Mouse (Mus musculus) midbrain, embryonic 10.5 days (tissue): ENCODE results near the gene Lgi4. TPM values are rescaled to one million over a fixed set of nuclear protein-coding genes. Genes with fewer than 3 reads are reported as not detected.

Source experiments
- DNase-seq: peaks from one replicate; pipeline ENCODE4 v3.0.0-alpha.2; 2017; ENCODE audit warnings: low spot score
- H3K27ac ChIP-seq: fragments of 300-500 bp; sonication (generic); replicated peaks from 2 replicates; pipeline ENCODE4 v1.5.1; 2016; ENCODE audit warnings: mild to moderate bottlenecking
- H3K27me3 ChIP-seq: fragments of 300-500 bp; sonication (generic); 2 replicates; pipeline ENCODE4 v1.6.1; 2016; ENCODE audit warnings: low read depth, mild to moderate bottlenecking; ENCODE audit not compliant: poor library complexity, severe bottlenecking
- H3K36me3 ChIP-seq: fragments of 300-500 bp; sonication (generic); 2 replicates; pipeline ENCODE4 v1.6.1; 2016; ENCODE audit warnings: mild to moderate bottlenecking, moderate library complexity
- H3K4me1 ChIP-seq: fragments of 300-500 bp; sonication (generic); 2 replicates; pipeline ENCODE4 v1.6.1; 2016
- H3K4me3 ChIP-seq: fragments of 300-500 bp; sonication (generic); 2 replicates; pipeline ENCODE4 v1.5.1; 2016; ENCODE audit warnings: mild to moderate bottlenecking, moderate library complexity
- H3K9me3 ChIP-seq: fragments of 300-500 bp; sonication (generic); replicated peaks from 2 replicates; pipeline ENCODE4 v1.6.1; 2016; ENCODE audit warnings: mild to moderate bottlenecking
- WGBS: fragments of 180-500 bp; shearing (Covaris S2); methylation state at CpG from one replicate; pipeline ENCODE4 v1.1.7; 2016; 5-methylcytosine and 5-hydroxymethylcytosine counted together
- polyA plus RNA-seq: library from polyadenylated mRNA; unstranded; fragments of >200 nt; fragmentation: Nextera tagmentation; extraction: Ambion mirVana; gene quantifications from 2 replicates; pipeline ENCODE4 v1.2.1, GENCODE M21; 2016

Gene Lgi4
- 1.1 and 1.2 TPM in 2 replicates for polyA plus RNA-seq

DNA sequence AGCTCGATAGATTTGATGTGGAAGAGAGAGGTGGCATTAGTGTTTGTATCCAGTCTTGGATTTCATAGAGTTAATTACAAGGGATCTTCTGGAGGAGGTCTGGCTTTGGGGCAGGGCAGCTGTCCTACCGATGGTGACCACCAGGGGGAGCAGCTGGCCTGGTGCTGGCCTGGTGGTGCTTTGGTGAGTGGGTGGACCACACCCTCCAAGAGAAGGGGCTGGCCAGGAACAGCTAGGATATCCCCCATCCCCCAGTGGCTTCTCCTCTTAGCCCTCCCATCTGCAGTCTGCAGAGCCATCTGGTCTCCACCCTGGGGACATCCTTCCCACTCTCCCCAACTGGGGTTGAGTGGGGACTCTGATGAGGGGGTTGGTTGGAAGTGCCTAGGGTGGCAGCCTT, at the start of gene Lgi4:
Lgi4 (plus strand) TSS at position 235 of the 400 bp plus-strand sequence.
- peaks cover 19% of the 10 kb centered on the region for H3K27me3 ChIP-seq
- DNase-seq = peak; percentile 80
- 5% methylated on average over 2 of the region's 2 CpGs for WGBS
- no peaks in the 10 kb centered on the region for H3K36me3 ChIP-seq
- H3K9me3 ChIP-seq = no peaks in the 10 kb centered on the region
- no peak within 1 kb of the TSS for H3K4me3 ChIP-seq
- H3K4me1 ChIP-seq = peaks cover 32% of the 10 kb centered on the region
- H3K27ac ChIP-seq = peak within 1 kb of the TSS; percentile 79

DNA sequence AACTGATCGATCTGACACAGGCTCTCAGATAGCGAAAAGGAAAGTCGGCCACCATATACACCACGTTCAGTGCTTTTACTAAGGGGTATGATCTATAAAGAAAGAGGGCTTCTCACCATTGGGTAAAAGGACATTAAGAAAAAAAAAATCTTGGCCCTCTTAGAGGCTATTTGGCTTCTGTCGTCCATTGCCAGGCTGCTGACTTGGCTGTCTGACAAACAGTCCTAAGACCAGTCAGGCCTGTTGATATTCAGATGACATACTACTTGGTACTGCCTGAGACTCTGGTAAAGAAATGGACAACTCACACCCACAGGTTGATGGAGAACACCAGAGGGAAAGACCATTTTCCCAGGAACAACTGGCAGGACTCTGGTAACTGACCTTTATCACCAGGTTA, 46.2 kb upstream of the Lgi4 start:
- Histone ChIP-seq H3K27me3 (no peaks in the 10 kb centered on the region), H3K9me3 (no peaks in the 10 kb centered on the region), H3K4me1 (no peaks in the 10 kb centered on the region; the same call in 1 of the 2 replicates), H3K4me3 (no peak overlapping the region), H3K27ac (no peak overlapping the region), H3K36me3 (no peaks in the 10 kb centered on the region)
- 87% methylated on average over 5 of the region's 5 CpGs for WGBS
- DNase-seq = no peak

DNA sequence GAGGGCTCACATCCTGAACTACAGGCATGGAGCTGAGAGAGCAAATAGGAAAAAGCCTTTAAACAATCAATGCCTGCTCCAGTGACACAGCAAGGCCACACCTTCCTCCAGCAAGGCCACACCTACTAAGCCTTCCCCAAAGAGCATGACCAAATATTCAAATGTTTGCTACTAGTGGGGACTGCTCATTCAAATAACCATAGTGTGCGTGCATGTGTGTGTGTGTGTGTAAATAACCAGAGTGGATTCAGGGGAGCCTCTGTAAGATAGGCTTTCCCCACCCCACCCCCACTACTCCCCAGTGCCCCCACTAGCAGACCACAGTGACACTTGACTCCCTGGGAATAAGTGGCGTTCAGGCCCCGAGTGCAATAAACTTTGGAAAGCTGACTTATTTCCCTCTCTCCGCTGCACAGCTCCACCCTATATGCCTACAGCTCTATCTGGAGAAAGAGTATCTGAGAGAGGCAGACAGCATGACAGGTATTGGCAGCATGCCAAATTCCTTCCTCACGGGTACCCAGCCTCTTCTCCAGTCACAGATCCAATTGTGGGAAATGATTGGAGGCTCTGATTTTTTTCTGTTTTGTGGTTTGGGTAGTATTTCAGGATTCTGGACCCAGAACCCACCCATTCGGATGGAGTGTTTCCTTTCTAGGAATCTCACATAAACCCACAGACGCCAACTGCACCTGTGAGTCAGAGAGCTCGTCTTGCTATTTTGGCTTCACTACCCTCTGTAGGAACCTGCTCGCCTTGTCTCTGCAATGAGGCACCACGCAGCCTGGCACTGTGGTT, 41.8 kb upstream of the Lgi4 start:
- no peak for DNase-seq

DNA sequence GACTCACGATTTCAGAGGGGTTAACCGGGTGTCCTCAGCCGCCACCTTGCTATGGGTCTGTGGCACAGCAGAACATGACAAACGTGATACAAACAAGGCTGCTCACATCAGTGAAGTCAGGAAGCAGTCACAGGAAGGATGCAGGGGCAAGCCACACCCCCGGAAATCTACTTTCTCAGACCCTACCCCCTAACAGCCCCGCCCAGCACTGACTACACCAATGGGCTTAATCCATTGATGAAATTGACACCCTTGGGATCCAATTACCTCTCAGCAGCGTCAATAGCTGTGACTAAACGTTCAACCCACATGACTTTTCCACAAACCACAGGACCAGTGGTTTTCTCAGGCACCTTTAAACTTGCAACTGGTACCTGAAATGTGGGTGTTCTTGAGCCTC, 30.5 kb upstream of the Lgi4 start:
- DNase-seq = no peak
- no peak overlapping the region for H3K4me3 ChIP-seq
- no peaks in the 10 kb centered on the region for H3K36me3 ChIP-seq
- H3K9me3 ChIP-seq = no peaks in the 10 kb centered on the region; the same call in 1 of the 2 replicates
- 79% methylated on average over 8 of the region's 8 CpGs for WGBS
- H3K4me1 ChIP-seq = no peaks in the 10 kb centered on the region
- H3K27me3 ChIP-seq = no peaks in the 10 kb centered on the region
- H3K27ac ChIP-seq = no peak overlapping the region

More for the DNA sequence above, 41.8 kb upstream of the Lgi4 start:
- H3K4me3 ChIP-seq = no peak overlapping the region
- H3K36me3 ChIP-seq = no peaks in the 10 kb centered on the region
- no peaks in the 10 kb centered on the region for H3K9me3 ChIP-seq
- H3K27ac ChIP-seq = no peak overlapping the region
- WGBS = 76% methylated on average over 10 of the region's 10 CpGs
- H3K4me1 ChIP-seq = no peaks in the 10 kb centered on the region; the same call in 1 of the 2 replicates
- no peaks in the 10 kb centered on the region for H3K27me3 ChIP-seq

DNA sequence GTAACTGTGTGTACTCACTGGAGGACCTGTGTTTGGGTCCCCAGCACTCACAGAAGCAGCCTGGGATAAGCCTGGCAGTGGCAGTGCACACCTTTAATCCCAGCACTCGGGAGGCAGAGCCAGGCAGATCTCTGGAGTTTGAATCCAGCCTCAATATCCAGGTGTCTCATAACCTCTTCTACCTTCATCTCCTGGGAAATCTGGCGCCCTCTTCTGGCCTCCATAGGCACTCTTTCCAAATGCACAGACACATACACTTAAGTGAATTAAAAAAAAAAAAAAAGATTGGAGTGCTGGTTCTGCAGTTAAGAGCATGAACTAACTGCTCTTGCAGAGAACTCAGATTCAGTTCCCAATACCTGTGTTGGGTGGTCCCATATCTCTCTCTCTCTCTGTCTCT, 28.4 kb upstream of the Lgi4 start:
- Histone ChIP-seq H3K4me3 (no peak overlapping the region), H3K27me3 (no peaks in the 10 kb centered on the region), H3K36me3 (no peaks in the 10 kb centered on the region), H3K9me3 (no peaks in the 10 kb centered on the region; the same call in 1 of the 2 replicates), H3K4me1 (no peaks in the 10 kb centered on the region), H3K27ac (no peak overlapping the region)
- DNase-seq = no peak
- 68% methylated on average over 2 of the region's 2 CpGs for WGBS

DNA sequence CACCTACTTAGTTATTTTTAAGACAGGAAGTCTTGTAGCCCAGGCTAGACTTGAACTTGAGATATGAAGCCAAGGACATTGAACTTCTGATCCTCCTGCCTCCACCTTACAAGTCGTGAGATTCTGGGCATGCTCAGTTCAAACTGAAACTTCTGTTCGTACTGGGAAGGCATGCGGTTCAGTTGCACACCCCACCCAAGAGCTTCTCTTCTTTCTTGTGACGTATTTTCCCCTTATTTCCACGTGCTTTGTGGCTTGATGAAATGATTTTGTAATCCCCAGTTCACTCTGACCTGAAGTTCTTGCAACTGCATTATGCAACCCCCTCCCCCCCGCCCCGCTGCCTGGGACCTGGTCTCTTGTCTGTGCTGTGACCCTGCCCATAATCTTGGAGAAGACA, 27.4 kb upstream of the Lgi4 start:
- Histone ChIP-seq H3K36me3 (no peaks in the 10 kb centered on the region), H3K27me3 (no peaks in the 10 kb centered on the region), H3K4me1 (no peaks in the 10 kb centered on the region), H3K27ac (no peak overlapping the region), H3K9me3 (peaks cover 3% of the 10 kb centered on the region; the same call in 1 of the 2 replicates), H3K4me3 (no peak overlapping the region)
- WGBS = 85% methylated on average over 7 of the region's 7 CpGs
- DNase-seq = no peak

DNA sequence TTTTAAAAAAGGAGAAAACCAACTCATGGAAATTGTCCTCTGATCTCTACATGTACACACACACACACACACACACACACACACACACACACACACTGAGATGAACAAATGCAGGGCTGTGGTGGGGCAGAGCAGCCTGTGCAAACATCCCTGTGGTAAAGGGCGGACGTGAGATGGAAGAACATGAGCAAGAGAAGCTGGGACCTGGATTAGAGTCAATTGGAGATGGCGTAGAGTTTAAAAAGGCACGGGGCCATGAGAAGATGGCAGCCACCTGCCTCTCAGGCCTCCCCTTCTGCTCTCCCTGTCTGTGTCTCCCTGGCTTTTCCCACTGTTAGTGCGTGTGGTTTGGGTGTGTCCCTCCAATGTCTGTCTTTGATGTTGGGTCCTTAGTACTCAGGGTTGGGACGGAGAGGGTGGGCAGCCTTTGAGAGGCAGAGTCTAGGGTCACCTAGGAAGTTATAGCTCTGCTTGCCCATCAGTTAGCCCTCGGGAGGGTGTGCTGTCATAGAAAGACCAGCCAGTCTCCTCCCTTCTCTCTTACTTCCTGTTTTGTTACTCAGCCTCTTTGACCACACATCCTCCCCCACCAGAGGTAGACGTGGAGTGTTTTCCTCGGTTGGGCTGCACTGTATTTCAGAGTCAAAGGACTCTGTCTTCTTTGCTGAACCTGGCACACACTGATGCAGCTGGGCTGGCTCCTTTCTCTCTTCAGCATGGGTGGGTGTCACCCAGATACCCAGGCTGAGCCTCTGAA, 25.6 kb upstream of the Lgi4 start:
- Histone ChIP-seq H3K27me3 (no peaks in the 10 kb centered on the region), H3K27ac (no peak overlapping the region), H3K36me3 (no peaks in the 10 kb centered on the region), H3K4me3 (no peak overlapping the region), H3K4me1 (no peaks in the 10 kb centered on the region), H3K9me3 (peaks cover 3% of the 10 kb centered on the region; the same call in 1 of the 2 replicates)
- no peak for DNase-seq
- 77% methylated on average over 9 of the region's 9 CpGs for WGBS

DNA sequence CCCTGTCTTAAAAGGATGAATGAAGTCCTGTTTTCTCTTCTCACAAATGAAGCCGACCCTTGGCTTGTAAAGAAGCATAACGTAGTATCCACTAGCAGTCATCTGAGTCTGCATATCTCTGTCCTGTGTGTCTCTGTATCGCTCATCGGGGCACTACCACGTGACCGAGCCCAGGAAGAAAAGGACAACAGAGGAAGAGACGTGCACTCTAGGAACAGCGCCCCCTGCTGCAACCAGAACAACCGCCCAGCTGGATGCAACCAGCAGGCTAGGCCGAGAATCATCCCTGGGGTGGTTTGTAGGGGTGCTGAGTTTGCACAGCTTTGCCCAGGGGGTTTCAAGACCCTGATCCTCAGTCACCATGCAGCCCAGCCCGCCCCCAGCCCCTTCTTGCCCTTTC, 24.4 kb upstream of the Lgi4 start:
- no peak overlapping the region for H3K4me3 ChIP-seq
- 60% methylated on average over 11 of the region's 11 CpGs for WGBS
- H3K9me3 ChIP-seq = 0 out of 2 replicates have a peak, but pooled peaks cover 3% of the 10 kb centered on the region
- no peak for DNase-seq
- no peak overlapping the region for H3K27ac ChIP-seq
- no peaks in the 10 kb centered on the region for H3K36me3 ChIP-seq
- no peaks in the 10 kb centered on the region; the same call in 1 of the 2 replicates for H3K27me3 ChIP-seq
- no peaks in the 10 kb centered on the region for H3K4me1 ChIP-seq

DNA sequence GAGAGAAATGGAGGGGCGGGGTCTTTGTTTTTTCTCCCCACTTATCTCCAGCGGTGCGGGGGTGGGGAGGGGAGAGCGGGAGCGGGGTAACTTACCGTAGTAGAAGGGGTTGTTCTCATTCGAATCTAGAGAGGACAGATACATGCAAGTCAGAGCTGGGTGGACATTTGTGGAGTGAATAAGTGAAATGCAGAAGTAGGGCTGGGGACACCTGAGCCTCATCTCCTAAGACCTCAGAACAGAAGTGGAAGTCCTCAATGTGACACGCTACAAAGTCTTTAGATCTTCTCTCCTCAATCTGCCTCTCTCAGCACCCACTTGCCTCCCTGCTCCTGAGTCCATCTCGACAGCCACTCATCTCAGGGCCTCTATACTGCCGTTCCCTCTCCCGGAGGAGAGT, 23.9 kb upstream of the Lgi4 start:
- peaks cover 4% of the 10 kb centered on the region for H3K27me3 ChIP-seq
- H3K27ac ChIP-seq = no peak overlapping the region
- no peak overlapping the region for H3K4me3 ChIP-seq
- H3K4me1 ChIP-seq = no peaks in the 10 kb centered on the region
- no peak for DNase-seq
- 80% methylated on average over 11 of the region's 11 CpGs for WGBS
- no peaks in the 10 kb centered on the region for H3K36me3 ChIP-seq
- H3K9me3 ChIP-seq = 0 out of 2 replicates have a peak, but pooled peaks cover 3% of the 10 kb centered on the region

DNA sequence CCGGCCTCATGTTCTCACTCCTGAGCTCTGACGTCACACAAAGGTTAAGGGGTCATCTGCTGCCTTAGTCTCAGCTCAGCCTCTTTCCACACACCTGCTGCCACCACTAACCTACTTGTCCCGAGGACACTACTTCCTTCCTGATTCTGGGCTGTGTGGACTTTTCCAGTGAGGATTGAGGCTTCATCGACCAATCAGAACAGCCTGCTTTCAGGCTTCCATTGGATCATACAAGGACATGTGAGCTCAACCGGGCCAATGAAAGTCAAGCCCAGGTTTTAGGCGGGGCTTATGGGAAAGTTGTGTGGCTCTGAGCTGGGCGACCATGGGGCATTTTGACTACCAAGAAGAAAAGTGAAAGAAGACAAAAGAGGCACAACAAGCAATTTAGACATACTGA, 22.2 kb upstream of the Lgi4 start:
- 90% methylated on average over 7 of the region's 7 CpGs for WGBS
- Histone ChIP-seq H3K4me3 (no peak overlapping the region), H3K27ac (no peak overlapping the region), H3K9me3 (peaks cover 3% of the 10 kb centered on the region; the same call in 1 of the 2 replicates), H3K36me3 (no peaks in the 10 kb centered on the region), H3K27me3 (peaks cover 20% of the 10 kb centered on the region), H3K4me1 (peaks cover 5% of the 10 kb centered on the region)
- no peak for DNase-seq

DNA sequence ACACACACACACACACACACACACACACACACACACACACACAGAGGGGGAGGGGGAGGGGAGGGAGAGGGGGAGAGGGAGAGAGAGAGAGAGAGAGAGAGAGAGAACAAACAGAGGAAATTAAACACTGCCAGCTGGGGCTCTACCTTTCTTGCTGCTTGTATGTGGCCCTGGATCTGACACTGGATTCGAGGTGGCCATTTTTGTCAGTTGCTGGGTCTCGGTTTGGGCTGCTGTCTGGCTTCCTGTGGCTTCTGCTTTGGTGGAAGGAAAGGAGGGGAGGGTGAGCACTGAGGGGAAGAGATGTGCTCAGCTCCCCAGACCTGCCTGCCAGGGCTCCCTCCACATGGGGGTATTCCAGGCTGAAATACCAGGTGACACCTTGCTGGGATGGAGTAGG, 21.5 kb upstream of the Lgi4 start:
- Histone ChIP-seq H3K9me3 (peaks cover 3% of the 10 kb centered on the region; the same call in 1 of the 2 replicates), H3K36me3 (no peaks in the 10 kb centered on the region), H3K4me1 (peaks cover 12% of the 10 kb centered on the region), H3K27me3 (peaks cover 28% of the 10 kb centered on the region), H3K4me3 (no peak overlapping the region), H3K27ac (no peak overlapping the region)
- WGBS = 76% methylated on average over 2 of the region's 2 CpGs
- no peak for DNase-seq

DNA sequence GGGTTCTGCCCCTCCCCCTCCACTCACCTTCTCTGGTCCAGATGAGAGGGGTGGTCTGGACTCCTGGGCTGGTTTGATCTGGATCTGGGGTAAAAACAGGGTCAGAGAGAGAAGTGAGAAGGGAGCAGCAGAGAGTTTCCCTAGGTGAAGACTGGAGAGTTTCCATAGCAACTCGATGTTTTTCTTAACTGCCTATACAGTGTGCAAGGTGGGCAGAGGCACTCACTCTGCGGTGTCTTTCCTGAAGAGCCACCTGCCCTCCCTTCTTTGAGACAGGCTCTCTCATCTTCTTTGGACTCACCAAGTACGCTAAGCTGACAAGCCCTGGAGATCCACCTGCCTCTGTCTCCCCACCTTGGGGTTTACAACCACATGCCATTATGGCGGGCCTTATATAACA, 20.1 kb upstream of the Lgi4 start:
- Histone ChIP-seq H3K36me3 (no peaks in the 10 kb centered on the region), H3K4me1 (peaks cover 12% of the 10 kb centered on the region), H3K27me3 (peaks cover 41% of the 10 kb centered on the region), H3K4me3 (no peak overlapping the region), H3K9me3 (peaks cover 3% of the 10 kb centered on the region; the same call in 1 of the 2 replicates), H3K27ac (no peak overlapping the region)
- no peak for DNase-seq
- WGBS = 85% methylated on average over 4 of the region's 4 CpGs
